In genomic region chr11:101790811-101791526, GRCm38 (mm10) we compare ENCODE assay signal across 8 mouse cellular contexts. TPM values are rescaled to one million over a fixed set of nuclear protein-coding genes. Genes with fewer than 3 reads are reported as not detected.
DNase-seq lines count a peak whose midpoint lies in the region; ATAC-seq and TF ChIP-seq lines count a peak whose summit lies in the region.

No protein-coding gene starts in this region.

- H3K9ac ChIP-seq in embryonic facial prominence, embryonic 12.5 days, result no peak overlapping the region
- no peak overlapping the region for H3K9ac ChIP-seq in intestine, embryonic 15.5 days
- H3K9ac ChIP-seq in lung, embryonic 14.5 days, result no peak overlapping the region

- H3K9me3 ChIP-seq in heart, embryonic 10.5 days, result no peaks in the 10 kb centered on the region
- H3K9me3 ChIP-seq in embryonic facial prominence, embryonic 12.5 days, result no peaks in the 10 kb centered on the region
- no peaks in the 10 kb centered on the region for H3K9me3 ChIP-seq in intestine, embryonic 15.5 days
- no peaks in the 10 kb centered on the region for H3K9me3 ChIP-seq in lung, embryonic 14.5 days (ENCODE audit: low read depth, low read length)

- peaks cover 34% of the 10 kb centered on the region for H3K27me3 ChIP-seq in heart, embryonic 10.5 days (ENCODE audit: insufficient read depth, poor library complexity, severe bottlenecking)
- H3K27me3 ChIP-seq in embryonic facial prominence, embryonic 12.5 days, result peaks cover 31% of the 10 kb centered on the region
- peaks cover 22% of the 10 kb centered on the region for H3K27me3 ChIP-seq in intestine, embryonic 15.5 days (replicated peaks)
- H3K27me3 ChIP-seq in lung, embryonic 14.5 days (ENCODE audit: insufficient read depth, low read length), result peaks cover 21% of the 10 kb centered on the region

- no peak for TF ChIP-seq CTCF in lung, embryonic 14.5 days (IDR thresholded peaks at IDR 0.05; ENCODE audit: low read depth)

- no peaks in the 10 kb centered on the region for H3K36me3 ChIP-seq in heart, embryonic 10.5 days
- H3K36me3 ChIP-seq in embryonic facial prominence, embryonic 12.5 days, result no peaks in the 10 kb centered on the region
- no peaks in the 10 kb centered on the region for H3K36me3 ChIP-seq in intestine, embryonic 15.5 days
- H3K36me3 ChIP-seq in lung, embryonic 14.5 days (ENCODE audit: insufficient read depth), result no peaks in the 10 kb centered on the region

- intact Hi-C loops in heart, postnatal 25 days (cut with DNase I), result no loop called here

- peak overlapping the region; percentile 43 for H3K4me3 ChIP-seq in heart, embryonic 10.5 days
- H3K4me3 ChIP-seq in embryonic facial prominence, embryonic 12.5 days, result no peak overlapping the region
- no peak overlapping the region for H3K4me3 ChIP-seq in intestine, embryonic 15.5 days (replicated peaks)
- no peak overlapping the region for H3K4me3 ChIP-seq in lung, embryonic 14.5 days (ENCODE audit: low read depth, low read length)

- peak overlapping the region; percentile 88 for H3K27ac ChIP-seq in heart, embryonic 10.5 days
- no peak overlapping the region for H3K27ac ChIP-seq in embryonic facial prominence, embryonic 12.5 days
- no peak overlapping the region for H3K27ac ChIP-seq in intestine, embryonic 15.5 days
- H3K27ac ChIP-seq in lung, embryonic 14.5 days (ENCODE audit: low read depth), result peak overlapping the region; percentile 91

- H3K4me2 ChIP-seq in embryonic facial prominence, embryonic 12.5 days (replicated peaks), result peak overlapping the region; percentile 15; the same call in 1 of the 2 replicates
- H3K4me2 ChIP-seq in intestine, embryonic 15.5 days (replicated peaks), result peak overlapping the region; percentile 39
- peak overlapping the region; percentile 56 for H3K4me2 ChIP-seq in lung, embryonic 14.5 days

- no peak for ATAC-seq in embryonic facial prominence, embryonic 12.5 days (ENCODE audit: insufficient number of reproducible peaks, insufficient read depth, low FRiP score, low TSS enrichment)
- peak; percentile 64 for ATAC-seq in intestine, embryonic 15.5 days
- ATAC-seq in lung, embryonic 14.5 days (ENCODE audit: insufficient read depth), result peak; percentile 89

- peak; percentile 91 for DNase-seq in heart, embryonic 10.5 days (ENCODE audit: low spot score)
- DNase-seq in heart, postnatal 25 days (ENCODE audit: low spot score), result no peak
- DNase-seq in lung, embryonic 14.5 days, result peak; percentile 96
- DNase-seq in spleen, postnatal 10 days (ENCODE audit: low spot score in 2 of 2), result no peak
- DNase-seq in urinary bladder, postnatal 36 days (ENCODE audit: low spot score in 2 of 2), result no peak
- no peak for DNase-seq in cerebellum, postnatal 36 days

- peaks cover 22% of the 10 kb centered on the region for H3K4me1 ChIP-seq in heart, embryonic 10.5 days
- peaks cover 15% of the 10 kb centered on the region for H3K4me1 ChIP-seq in embryonic facial prominence, embryonic 12.5 days
- peaks cover 15% of the 10 kb centered on the region for H3K4me1 ChIP-seq in intestine, embryonic 15.5 days (replicated peaks)
- peaks cover 18% of the 10 kb centered on the region for H3K4me1 ChIP-seq in lung, embryonic 14.5 days (ENCODE audit: insufficient read depth)

- 35% methylated on average over 19 of the region's 19 CpGs for WGBS in heart, embryonic 10.5 days
- WGBS in embryonic facial prominence, embryonic 12.5 days, result 39% methylated on average over 19 of the region's 19 CpGs
- 23% methylated on average over 19 of the region's 19 CpGs for WGBS in intestine, embryonic 15.5 days
- 12% methylated on average over 19 of the region's 19 CpGs for WGBS in lung, embryonic 14.5 days

RNA-seq across cellular contexts. Expression of gene Etv4, which starts 5.8 kb away (rescaled TPM):
- 9.4 and 10.8 TPM in 2 replicates for polyA plus RNA-seq in heart, embryonic 10.5 days (2016; fragmentation: Nextera tagmentation; extraction: Ambion mirVana)
- under 1 TPM; 0.26 to 0.53 TPM for total RNA-seq in heart, postnatal 25 days (2021)
- polyA plus RNA-seq in embryonic facial prominence, embryonic 12.5 days (2016; fragmentation: Nextera tagmentation; extraction: Ambion mirVana), result 17.0 and 25.2 TPM in 2 replicates
- 4.1 and 5.4 TPM in 2 replicates for polyA plus RNA-seq in intestine, embryonic 15.5 days (2015; fragmentation: Nextera tagmentation; extraction: Ambion mirVana)
- 14.6 and 14.8 TPM in 2 replicates for polyA plus RNA-seq in lung, embryonic 14.5 days (2014; fragmentation: Nextera tagmentation; extraction: Ambion mirVana)

RNA-seq across cellular contexts. Expression of gene Dhx8, which starts 58.2 kb away (rescaled TPM):
- 28.7 and 33.0 TPM in 2 replicates for polyA plus RNA-seq in heart, embryonic 10.5 days (2016; fragmentation: Nextera tagmentation; extraction: Ambion mirVana)
- 10 to 100 TPM; 14.2 to 16.4 TPM for total RNA-seq in heart, postnatal 25 days (2021)
- 48.1 and 50.4 TPM in 2 replicates for polyA plus RNA-seq in embryonic facial prominence, embryonic 12.5 days (2016; fragmentation: Nextera tagmentation; extraction: Ambion mirVana)
- polyA plus RNA-seq in intestine, embryonic 15.5 days (2015; fragmentation: Nextera tagmentation; extraction: Ambion mirVana), result 22.5 and 26.9 TPM in 2 replicates
- polyA plus RNA-seq in lung, embryonic 14.5 days (2014; fragmentation: Nextera tagmentation; extraction: Ambion mirVana), result 31.5 and 34.3 TPM in 2 replicates

Comparison
In these comparisons a context has a peak if more than half of its experiments do, and no peak if none do; other contexts are left out.
1. DNase-seq: peak in heart, embryonic 10.5 days (single experiment) and lung, embryonic 14.5 days (single experiment); none in heart, postnatal 25 days (single experiment), spleen, postnatal 10 days (0 of 2), urinary bladder, postnatal 36 days (0 of 2) and cerebellum, postnatal 36 days (0 of 2).
2. H3K27ac ChIP-seq: peak in heart, embryonic 10.5 days (single experiment) and lung, embryonic 14.5 days (single experiment); none in embryonic facial prominence, embryonic 12.5 days (single experiment) and intestine, embryonic 15.5 days (single experiment).
3. Peak in every context shown above with its lines, with median percentiles within 50 percentile points of each other: H3K4me2 ChIP-seq.